Mouse (Mus musculus): ENCODE measurements around the gene Atp11a.

DNA sequence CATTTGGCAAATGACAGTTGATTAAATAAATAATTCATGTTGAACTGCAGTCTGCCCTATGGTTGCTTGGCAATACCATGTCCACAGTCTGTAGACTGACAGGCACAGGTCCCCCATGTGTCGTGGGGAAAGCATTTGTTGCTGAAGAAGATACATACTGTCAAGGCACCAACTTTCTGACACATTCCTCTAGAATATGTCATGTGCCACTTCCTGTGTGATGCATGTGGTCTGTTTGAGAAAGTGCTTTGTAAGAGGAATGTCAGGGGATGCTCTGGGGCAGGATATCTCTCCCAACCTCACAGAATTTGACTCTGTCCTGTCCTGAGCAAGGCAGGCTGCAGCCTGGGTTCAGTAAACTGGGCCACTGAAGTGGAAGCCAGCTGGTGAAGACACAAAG, 72.6 kb downstream of the Atp11a start:
- TF ChIP-seq EP300 (IDR thresholded peaks at IDR 0.05; ENCODE audit: low read length) (no peak), POLR2AphosphoS2 (IDR thresholded peaks at IDR 0.05; ENCODE audit: low read depth, low read length) (no peak), CTCF (conservative IDR thresholded peaks at IDR 0.05 in 1 of 2, IDR thresholded peaks at IDR 0.05 in 1 of 2; ENCODE audit: low read depth in 2 of 2, low read length in 2 of 2) (no peak), MAX (IDR thresholded peaks at IDR 0.05; ENCODE audit: low read length) (no peak), IRF4 (IDR thresholded peaks at IDR 0.05; ENCODE audit: low read depth, low read length) (no peak), BHLHE40 (IDR thresholded peaks at IDR 0.05; ENCODE audit: low read depth, low read length) (no peak), POLR2A (IDR thresholded peaks at IDR 0.05; ENCODE audit: low read depth, low read length) (no peak), SIN3A (IDR thresholded peaks at IDR 0.05; ENCODE audit: low read length) (no peak), TBP (conservative IDR thresholded peaks at IDR 0.05; ENCODE audit: low read depth, low read length) (no peak), KAT2A (IDR thresholded peaks at IDR 0.05; ENCODE audit: insufficient replicate concordance, low read length) (no peak), JUND (conservative IDR thresholded peaks at IDR 0.05; ENCODE audit: low read depth, low read length) (no peak), UBTF (IDR thresholded peaks at IDR 0.05; ENCODE audit: low read depth, low read length) (no peak)
